Mouse (Mus musculus): Measurements from ENCODE around the gene Gnaq. TPM values are rescaled to one million over a fixed set of nuclear protein-coding genes. Genes with fewer than 3 reads are reported as not detected.

Gnaq gene
- polyA plus RNA-seq, 1 experiment from 2014 or later, result 7.0 TPM

DNA sequence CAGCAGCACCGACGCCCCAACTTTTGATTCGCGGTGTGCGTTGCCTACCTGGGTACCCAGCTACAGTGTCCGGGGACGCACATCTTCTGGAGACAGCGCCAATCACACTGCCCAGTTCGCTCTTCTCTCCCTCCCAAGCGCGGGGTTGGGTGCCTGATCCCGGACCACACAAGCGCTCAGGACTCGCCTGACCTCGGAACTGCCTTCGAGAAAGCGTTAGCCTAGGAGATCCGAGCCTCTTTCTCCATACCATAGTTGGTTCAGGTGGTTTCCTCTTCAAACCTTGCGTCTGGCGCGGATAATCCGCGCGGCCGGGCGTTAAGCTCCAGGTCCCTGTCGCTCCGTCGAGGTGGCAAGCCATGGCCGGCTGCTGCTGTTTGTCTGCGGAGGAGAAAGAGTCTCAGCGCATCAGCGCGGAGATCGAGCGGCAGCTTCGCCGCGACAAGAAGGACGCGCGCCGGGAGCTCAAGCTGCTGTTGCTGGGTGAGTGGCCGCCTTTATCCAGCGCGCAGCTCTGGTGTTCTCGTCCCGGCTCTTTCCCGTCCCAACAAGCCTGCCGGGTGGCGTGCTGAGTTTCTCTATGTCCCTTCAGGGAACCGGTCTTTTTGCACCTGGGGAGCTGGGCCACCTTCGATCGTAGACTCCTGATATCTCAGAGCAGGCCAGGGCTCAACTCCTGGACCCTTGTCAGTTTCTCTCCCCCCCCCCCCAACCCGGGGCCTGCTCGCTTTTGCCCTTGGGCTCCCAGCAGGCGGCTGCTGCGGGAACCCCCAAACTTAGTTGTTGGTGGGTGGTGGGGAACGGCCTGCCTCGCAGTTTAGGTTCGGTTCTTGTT, 303.9 kb downstream of the Gnaq start:
- DNase-seq (ENCODE audit: low spot score), result peak; percentile 10

Small RNAs within 50 kb of the gene (microRNA-seq; reads per million reads assigned to microRNA genes)
- gene Mir496b (ENCODE audit: borderline number of aligned reads), result not detected

Other genes starting within 250 kb of the Gnaq start
- 119 and 138 TPM in 2 replicates for gene Psat1, start 185.5 kb upstream of the Gnaq start, polyA plus RNA-seq (2015; fragmentation: Nextera tagmentation; extraction: Ambion mirVana)
- 15.4 and 15.8 TPM in 2 replicates for gene Cep78, start 147.8 kb upstream of the Gnaq start, polyA plus RNA-seq (2015; fragmentation: Nextera tagmentation; extraction: Ambion mirVana)

Measured in thymus, postnatal 0 days (tissue).